18 mouse cellular contexts compared by ENCODE assay signal in the genomic region with DNA sequence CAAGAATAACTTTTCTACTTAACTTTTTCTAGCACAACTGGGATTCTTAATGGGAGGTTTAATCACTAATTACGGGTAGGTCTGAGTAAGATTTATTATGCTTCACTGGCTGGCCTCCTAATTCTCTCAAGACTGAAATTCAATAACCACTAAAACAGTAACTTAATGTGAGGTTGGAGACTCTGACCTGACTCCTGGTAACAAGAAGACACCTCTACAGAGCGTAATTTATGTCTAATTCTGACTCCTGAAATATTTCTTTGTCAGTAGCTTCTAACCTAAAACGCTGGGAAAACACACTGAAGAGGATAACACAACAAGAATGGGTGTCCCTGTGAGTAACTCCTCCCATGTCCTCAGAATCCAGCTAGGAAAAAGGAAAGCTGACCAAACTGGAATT.
"Had no signal": no experiment of that assay in that cellular context is flagged by ENCODE, and none has a peak within 500 bp of the region (broad histone marks: within the 10 kb centered on the region; RNA-seq: fewer than 3 reads in every experiment).

No protein-coding gene starts in this region.

- H3K9ac ChIP-seq: lung, embryonic 14.5 days; midbrain, embryonic 12.5 days; neural tube, embryonic 13.5 days; neural tube, embryonic 15.5 days had no signal

- H3K4me2 ChIP-seq: lung, embryonic 14.5 days; midbrain, embryonic 12.5 days; neural tube, embryonic 13.5 days; neural tube, embryonic 15.5 days had no signal

- H3K27ac ChIP-seq: midbrain, embryonic 10.5 days; midbrain, embryonic 12.5 days; neural tube, embryonic 13.5 days; neural tube, embryonic 15.5 days had no signal

- H3K36me3 ChIP-seq: midbrain, embryonic 10.5 days; midbrain, embryonic 12.5 days; neural tube, embryonic 13.5 days; neural tube, embryonic 15.5 days had no signal

- H3K27me3 ChIP-seq: midbrain, embryonic 12.5 days; neural tube, embryonic 13.5 days; neural tube, embryonic 15.5 days had no signal

- DNase-seq: lung, adult 18-20 months; lung, embryonic 14.5 days; lung, postnatal 10 days; lung, postnatal 4 days; midbrain, embryonic 14.5 days; right cerebral cortex, adult 18-20 months; right cerebral cortex, postnatal 25 days; right cerebral cortex, postnatal 4 days; spleen, adult 18-20 months; thymus, adult 18-20 months; thymus, postnatal 14 days; thymus, postnatal 36 days had no signal

- H3K4me1 ChIP-seq: midbrain, embryonic 10.5 days; midbrain, embryonic 12.5 days; neural tube, embryonic 13.5 days; neural tube, embryonic 15.5 days had no signal

- ATAC-seq: midbrain, embryonic 16.5 days had no signal

- H3K9me3 ChIP-seq: midbrain, embryonic 10.5 days; midbrain, embryonic 12.5 days; neural tube, embryonic 13.5 days; neural tube, embryonic 15.5 days had no signal

- H3K4me3 ChIP-seq: midbrain, embryonic 10.5 days; midbrain, embryonic 12.5 days; myocyte; neural tube, embryonic 13.5 days; neural tube, embryonic 15.5 days had no signal
